Mouse (Mus musculus) erythroblast, embryonic 14.5 days (primary cell): Measurements from ENCODE around the gene Tox3.

Source experiments
- GATA1 ChIP-seq: IDR thresholded peaks from 2 replicates; pipeline ENCODE4 v1.6.1; 2012; ENCODE audit warnings: low read length, inconsistent platforms, mixed read lengths
- TAL1 ChIP-seq: IDR thresholded peaks from 3 replicates; pipeline ENCODE4 v1.6.1; 2012; ENCODE audit warnings: low read length, inconsistent platforms, mixed read lengths

DNA sequence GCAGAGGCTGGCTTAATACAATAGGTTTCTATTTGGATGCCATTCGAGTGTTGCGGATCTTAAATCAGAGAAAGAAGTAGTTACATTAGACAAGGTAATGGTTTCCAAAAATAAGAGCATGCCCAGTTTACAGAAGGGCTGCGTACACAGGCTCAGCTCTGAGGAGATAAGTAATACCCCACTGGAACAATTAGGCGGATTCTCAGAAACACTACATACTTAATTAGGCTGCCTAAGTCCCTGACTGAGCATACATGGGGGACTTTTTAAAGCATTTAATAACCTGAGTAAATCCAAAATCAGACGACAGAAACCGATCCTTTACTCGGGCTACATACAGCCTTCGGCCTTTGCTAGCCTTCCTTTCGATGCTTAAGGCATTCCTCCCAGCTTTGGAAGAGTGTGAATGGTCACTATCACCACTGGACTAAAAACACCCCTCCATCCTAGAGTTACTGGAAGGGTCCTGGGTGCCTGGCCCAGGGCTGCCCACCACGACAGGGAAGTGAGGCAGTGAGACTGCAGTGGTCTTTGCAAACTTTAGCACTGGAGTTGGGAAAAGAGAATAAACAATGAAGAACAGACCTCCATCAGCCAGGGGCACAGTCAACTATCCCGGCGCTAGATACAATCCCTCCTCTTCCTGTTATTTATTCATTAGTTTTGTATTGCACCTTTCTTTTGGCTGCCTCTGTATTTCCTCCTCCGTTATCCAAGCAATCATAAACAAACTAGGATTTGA is 1.8 kb downstream of the Tox3 start:
- TF ChIP-seq GATA1 (no peak), TAL1 (no peak)
